Mouse (Mus musculus) liver, embryonic 16.5 days (tissue): ENCODE data around the gene Map3k1. TPM values are rescaled to one million over a fixed set of nuclear protein-coding genes. Genes with fewer than 3 reads are reported as not detected.

Experiments used
- ATAC-seq: fragments of 200-750 bp; cut with Nextera tagmentation; 2 replicates; pipeline ENCODE4 v1.8.0; 2017; ENCODE audit warnings: low read depth, mild to moderate bottlenecking, moderate number of reproducible peaks, moderate library complexity
- H3K27ac ChIP-seq: fragments of 300-500 bp; sonication (generic); 2 replicates; pipeline ENCODE4 v1.5.1; 2014; ENCODE audit warnings: mild to moderate bottlenecking, low read length
- H3K27me3 ChIP-seq: fragments of 300-500 bp; sonication (generic); 2 replicates; pipeline ENCODE4 v1.6.1; 2014; ENCODE audit warnings: low read depth, low read length, mixed read lengths; ENCODE audit not compliant: control insufficient read depth, insufficient read depth
- H3K36me3 ChIP-seq: fragments of 300-500 bp; sonication (generic); 2 replicates; pipeline ENCODE4 v1.6.1; 2014; ENCODE audit warnings: mild to moderate bottlenecking; ENCODE audit not compliant: control insufficient read depth, insufficient read depth
- H3K4me1 ChIP-seq: fragments of 300-500 bp; sonication (generic); 2 replicates; pipeline ENCODE4 v1.6.1; 2014; ENCODE audit warnings: low read depth, low read length, mixed read lengths; ENCODE audit not compliant: control insufficient read depth
- H3K4me2 ChIP-seq: fragments of 300-500 bp; sonication (generic); 2 replicates; pipeline ENCODE4 v1.6.1; 2014; ENCODE audit warnings: low read depth, low read length, mixed read lengths
- H3K4me3 ChIP-seq: fragments of 300-500 bp; sonication (generic); 2 replicates; pipeline ENCODE4 v1.5.1; 2014; ENCODE audit warnings: low read depth, mild to moderate bottlenecking, low read length
- H3K9ac ChIP-seq: fragments of 300-500 bp; sonication (generic); 2 replicates; pipeline ENCODE4 v1.6.1; 2014; ENCODE audit warnings: low read depth, low read length
- H3K9me3 ChIP-seq: fragments of 300-500 bp; sonication (generic); replicated peaks from 2 replicates; pipeline ENCODE4 v1.6.1; 2016; ENCODE audit warnings: low read length; ENCODE audit not compliant: control insufficient read depth
- WGBS: fragments of 180-500 bp; shearing (Covaris S2); extraction: QIAGEN DNeasy Blood & Tissue Kit; methylation state at CpG from one replicate; pipeline ENCODE4 v1.1.7; 2014; ENCODE audit not compliant: insufficient replicate concordance; 5-methylcytosine and 5-hydroxymethylcytosine counted together
- polyA plus RNA-seq: library from polyadenylated mRNA; unstranded; fragments of >200 nt; fragmentation: Nextera tagmentation; extraction: Ambion mirVana; gene quantifications from 2 replicates; pipeline ENCODE4 v1.2.1, GENCODE M21; 2015

Map3k1 gene
- polyA plus RNA-seq, 1 experiment from 2014 or later, result 12.8 TPM

GRCm38 (mm10) chr13:111771232-111771631 lies 37.6 kb downstream of the Map3k1 start:
- no peaks in the 10 kb centered on the region for H3K9me3 ChIP-seq
- no peaks in the 10 kb centered on the region for H3K27me3 ChIP-seq
- no peak overlapping the region for H3K4me3 ChIP-seq
- no peak overlapping the region for H3K27ac ChIP-seq
- 48% methylated on average over 7 of the region's 7 CpGs for WGBS
- no peaks in the 10 kb centered on the region for H3K4me1 ChIP-seq
- peaks cover 64% of the 10 kb centered on the region for H3K36me3 ChIP-seq
- peak; percentile 48; the same call in 1 of the 2 replicates for ATAC-seq
- H3K4me2 ChIP-seq, result no peak overlapping the region
- H3K9ac ChIP-seq, result no peak overlapping the region

- H3K4me3 ChIP-seq, result no peak overlapping the region
- no peak overlapping the region for H3K4me2 ChIP-seq
- no peak overlapping the region for H3K27ac ChIP-seq
- peak; percentile 53 for ATAC-seq
- H3K4me1 ChIP-seq, result no peaks in the 10 kb centered on the region
- H3K9me3 ChIP-seq, result no peaks in the 10 kb centered on the region
- no peaks in the 10 kb centered on the region for H3K27me3 ChIP-seq
- no peak overlapping the region for H3K9ac ChIP-seq
- 76% methylated on average over 9 of the region's 9 CpGs for WGBS
- peaks cover 65% of the 10 kb centered on the region for H3K36me3 ChIP-seq
Measured at GRCm38 (mm10) chr13:111770776-111771175, 38.0 kb downstream of the Map3k1 start.

GRCm38 (mm10) chr13:111762526-111762925 lies 46.3 kb downstream of the Map3k1 start:
- no peaks in the 10 kb centered on the region for H3K4me1 ChIP-seq
- WGBS, result 65% methylated on average over 12 of the region's 12 CpGs
- no peak overlapping the region for H3K27ac ChIP-seq
- peaks cover 90% of the 10 kb centered on the region for H3K36me3 ChIP-seq
- no peaks in the 10 kb centered on the region for H3K9me3 ChIP-seq
- no peaks in the 10 kb centered on the region for H3K27me3 ChIP-seq
- ATAC-seq, result no peak
- no peak overlapping the region for H3K9ac ChIP-seq
- H3K4me2 ChIP-seq, result no peak overlapping the region
- H3K4me3 ChIP-seq, result no peak overlapping the region

GRCm38 (mm10) chr13:111756986-111757385 lies 51.8 kb downstream of the Map3k1 start:
- Histone ChIP-seq H3K9me3 (no peaks in the 10 kb centered on the region), H3K9ac (no peak overlapping the region), H3K27ac (no peak overlapping the region), H3K4me3 (no peak overlapping the region), H3K4me1 (no peaks in the 10 kb centered on the region), H3K4me2 (no peak overlapping the region), H3K36me3 (peaks cover 92% of the 10 kb centered on the region), H3K27me3 (no peaks in the 10 kb centered on the region)
- WGBS, result 89% methylated on average over 6 of the region's 6 CpGs
- no peak for ATAC-seq

- no peak overlapping the region for H3K9ac ChIP-seq
- ATAC-seq, result no peak
- H3K36me3 ChIP-seq, result peaks cover 91% of the 10 kb centered on the region
- no peaks in the 10 kb centered on the region for H3K27me3 ChIP-seq
- no peak overlapping the region for H3K4me2 ChIP-seq
- H3K27ac ChIP-seq, result no peak overlapping the region
- H3K4me3 ChIP-seq, result no peak overlapping the region
- no peaks in the 10 kb centered on the region for H3K9me3 ChIP-seq
- WGBS, result 95% methylated on average over 15 of the region's 15 CpGs
- no peaks in the 10 kb centered on the region for H3K4me1 ChIP-seq
Measured at GRCm38 (mm10) chr13:111755937-111756336, 52.9 kb downstream of the Map3k1 start.

GRCm38 (mm10) chr13:111755377-111755776 lies 53.4 kb downstream of the Map3k1 start:
- Histone ChIP-seq H3K4me3 (no peak overlapping the region), H3K9me3 (no peaks in the 10 kb centered on the region), H3K36me3 (peaks cover 92% of the 10 kb centered on the region), H3K4me1 (no peaks in the 10 kb centered on the region), H3K27me3 (no peaks in the 10 kb centered on the region), H3K4me2 (no peak overlapping the region), H3K9ac (no peak overlapping the region), H3K27ac (no peak overlapping the region)
- 94% methylated on average over 18 of the region's 18 CpGs for WGBS
- ATAC-seq, result no peak

GRCm38 (mm10) chr13:111753321-111753720 lies 55.5 kb downstream of the Map3k1 start:
- H3K9me3 ChIP-seq, result no peaks in the 10 kb centered on the region
- no peak overlapping the region for H3K4me3 ChIP-seq
- WGBS, result 93% methylated on average over 6 of the region's 6 CpGs
- H3K4me1 ChIP-seq, result no peaks in the 10 kb centered on the region
- no peak overlapping the region for H3K27ac ChIP-seq
- H3K4me2 ChIP-seq, result no peak overlapping the region
- H3K36me3 ChIP-seq, result peaks cover 92% of the 10 kb centered on the region
- no peaks in the 10 kb centered on the region for H3K27me3 ChIP-seq
- no peak for ATAC-seq
- no peak overlapping the region for H3K9ac ChIP-seq

- peaks cover 53% of the 10 kb centered on the region for H3K36me3 ChIP-seq
Measured at GRCm38 (mm10) chr13:111748301-111749062, 60.3 kb downstream of the Map3k1 start.

GRCm38 (mm10) chr13:111746831-111747230 lies 62.0 kb downstream of the Map3k1 start:
- H3K4me3 ChIP-seq, result no peak overlapping the region
- no peaks in the 10 kb centered on the region for H3K27me3 ChIP-seq
- peaks cover 40% of the 10 kb centered on the region for H3K36me3 ChIP-seq
- H3K4me2 ChIP-seq, result no peak overlapping the region
- H3K9ac ChIP-seq, result no peak overlapping the region
- H3K4me1 ChIP-seq, result peaks cover 23% of the 10 kb centered on the region
- ATAC-seq, result peak; percentile 74
- H3K27ac ChIP-seq, result no peak overlapping the region
- H3K9me3 ChIP-seq, result no peaks in the 10 kb centered on the region
- WGBS, result 31% methylated on average over 5 of the region's 5 CpGs

More at GRCm38 (mm10) chr13:111748301-111749062, 60.3 kb downstream of the Map3k1 start:
- peaks cover 20% of the 10 kb centered on the region for H3K4me1 ChIP-seq
- no peak overlapping the region for H3K9ac ChIP-seq
- ATAC-seq, result no peak
- H3K27me3 ChIP-seq, result no peaks in the 10 kb centered on the region
- H3K4me2 ChIP-seq, result no peak overlapping the region
- no peak overlapping the region for H3K4me3 ChIP-seq
- 89% methylated on average over 28 of the region's 28 CpGs for WGBS
- no peaks in the 10 kb centered on the region for H3K9me3 ChIP-seq
- H3K27ac ChIP-seq, result no peak overlapping the region
